Mouse (Mus musculus) adipocyte (in vitro differentiated cells): ENCODE measurements around the gene Rps10.

ENCODE experiments used
- DNase-seq: peaks from one replicate; pipeline ENCODE4 v3.0.0-alpha.2; 2016; ENCODE audit warnings: low spot score

Rps10 gene

GRCm38 (mm10) chr17:27611519-27611884, 25.0 kb downstream of the Rps10 start:
- DNase-seq, result no peak

GRCm38 (mm10) chr17:27610679-27611518, 25.6 kb downstream of the Rps10 start:
- DNase-seq, result no peak

GRCm38 (mm10) chr17:27609576-27609975, 26.9 kb downstream of the Rps10 start:
- DNase-seq, result no peak

GRCm38 (mm10) chr17:27603522-27604234, 32.8 kb downstream of the Rps10 start:
- peak; percentile 14 for DNase-seq

GRCm38 (mm10) chr17:27603036-27603435, 33.4 kb downstream of the Rps10 start:
- no peak for DNase-seq

- no peak for DNase-seq
These were observed 35.6 kb downstream of the Rps10 start for GRCm38 (mm10) chr17:27600869-27601268.

GRCm38 (mm10) chr17:27600286-27600685, 36.2 kb downstream of the Rps10 start:
- no peak for DNase-seq

GRCm38 (mm10) chr17:27596376-27597190, 39.9 kb downstream of the Rps10 start:
- DNase-seq, result no peak

GRCm38 (mm10) chr17:27595659-27596375, 40.7 kb downstream of the Rps10 start:
- peak; percentile 55 for DNase-seq

GRCm38 (mm10) chr17:27592565-27592910, 43.9 kb downstream of the Rps10 start:
- no peak for DNase-seq

- DNase-seq, result no peak
These were observed 44.5 kb downstream of the Rps10 start for GRCm38 (mm10) chr17:27591826-27592564.

GRCm38 (mm10) chr17:27588231-27588630, 48.2 kb downstream of the Rps10 start:
- no peak for DNase-seq

GRCm38 (mm10) chr17:27587252-27587651, 49.2 kb downstream of the Rps10 start:
- peak; percentile 76 for DNase-seq

- no peak for DNase-seq
These were observed 49.8 kb downstream of the Rps10 start for GRCm38 (mm10) chr17:27586661-27587060.

- DNase-seq, result no peak
These were observed 53.1 kb downstream of the Rps10 start for GRCm38 (mm10) chr17:27583185-27583894.
